Mouse (Mus musculus) E14TG2a.4 (cell line): ENCODE results near the gene Bhlhe40.

ENCODE experiments used
- CTCF ChIP-seq: conservative IDR thresholded peaks from 2 replicates; pipeline ENCODE4 v1.5.1; 2014; ENCODE audit warnings: low read length
- NANOG ChIP-seq: IDR thresholded peaks from 2 replicates; pipeline ENCODE4 v1.6.1; 2014; ENCODE audit warnings: borderline replicate concordance, low read length, mixed read lengths
- POU5F1 ChIP-seq: IDR thresholded peaks from 2 replicates; pipeline ENCODE4 v1.6.1; 2014; ENCODE audit warnings: low read length, borderline replicate concordance

GRCm38 (mm10) chr6:108698343-108698870 lies 38.0 kb downstream of the Bhlhe40 start:
- TF ChIP-seq CTCF (no peak), NANOG (no peak), POU5F1 (no peak)
